Mouse (Mus musculus) CH12.LX (cell line): ENCODE measurements around the gene Gm2a. TPM values are rescaled to one million over a fixed set of nuclear protein-coding genes. Genes with fewer than 3 reads are reported as not detected.

ENCODE experiments used
- DNase-seq: peaks from one replicate; pipeline ENCODE4 v3.0.0-alpha.2; 2013; ENCODE audit errors: extremely low read depth
- H3K27ac ChIP-seq: 2 replicates; pipeline ENCODE4 v1.5.1; 2012; ENCODE audit warnings: low read depth, mild to moderate bottlenecking, control low read depth, moderate library complexity; ENCODE audit not compliant: insufficient read depth
- H3K27me3 ChIP-seq: replicated peaks from 2 replicates; pipeline ENCODE3; 2012; ENCODE audit warnings: inconsistent platforms
- H3K36me3 ChIP-seq, 2 experiments: replicated peaks in 1 of 2; 2 replicates each; pipeline versions ENCODE3 to v1.6.1; 2012; ENCODE audit warnings: inconsistent platforms in 1 of 2, low read length in 1 of 2, mild to moderate bottlenecking in 1 of 2, mixed read lengths in 1 of 2, moderate library complexity in 1 of 2; ENCODE audit not compliant: control insufficient read depth in 1 of 2, insufficient read depth in 1 of 2
- H3K4me1 ChIP-seq, 2 experiments: 2 replicates each; pipeline ENCODE4 v1.6.1; 2012; ENCODE audit warnings: inconsistent platforms in 1 of 2, moderate library complexity in 1 of 2; ENCODE audit not compliant: insufficient read depth in 2 of 2, control insufficient read depth in 1 of 2
- H3K4me2 ChIP-seq: 2 replicates; pipeline ENCODE4 v1.6.1; 2012; ENCODE audit warnings: low read depth, mild to moderate bottlenecking, control low read depth; ENCODE audit not compliant: poor library complexity, insufficient read depth, severe bottlenecking
- H3K4me3 ChIP-seq, 3 experiments: fragments of 150-350 bp in 1 of 3; sonication (generic) in 1 of 3; replicated peaks in 1 of 3; 2 replicates each; pipeline versions ENCODE3 to v1.5.1; 2011 to 2012; ENCODE audit warnings: low read depth in 2 of 3, low read length in 2 of 3, mild to moderate bottlenecking in 2 of 3, moderate library complexity in 2 of 3, control low read depth in 1 of 3, improper control_type of control experiment in 1 of 3, inconsistent platforms in 1 of 3, mixed read lengths in 1 of 3; ENCODE audit not compliant: poor library complexity in 1 of 3
- H3K79me2 ChIP-seq: replicated peaks from 2 replicates; pipeline ENCODE4 v1.6.1; 2012; ENCODE audit warnings: mild to moderate bottlenecking, moderate library complexity; ENCODE audit not compliant: control insufficient read depth, poor library complexity, insufficient read depth, severe bottlenecking; ENCODE audit errors: extremely low read depth
- H3K9ac ChIP-seq: 2 replicates; pipeline ENCODE4 v1.6.1; 2012; ENCODE audit warnings: low read depth, mild to moderate bottlenecking, control low read depth, moderate library complexity; ENCODE audit not compliant: insufficient read depth
- H3K9me3 ChIP-seq: replicated peaks from 2 replicates; pipeline ENCODE3; 2012; ENCODE audit warnings: low read length, inconsistent platforms, mixed read lengths
- BHLHE40 ChIP-seq: IDR thresholded peaks from 2 replicates; pipeline ENCODE4 v1.6.1; 2011; ENCODE audit warnings: mild to moderate bottlenecking, low read depth, low read length, improper control_type of control experiment
- CHD2 ChIP-seq: IDR thresholded peaks from 2 replicates; pipeline ENCODE4 v1.6.1; 2011; ENCODE audit warnings: low read length, improper control_type of control experiment
- IRF4 ChIP-seq: IDR thresholded peaks from 2 replicates; pipeline ENCODE4 v1.6.1; 2014; ENCODE audit warnings: low read depth, mild to moderate bottlenecking, inconsistent platforms, low read length, improper control_type of control experiment
- JUND ChIP-seq: conservative IDR thresholded peaks from 2 replicates; pipeline ENCODE4 v1.6.1; 2011; ENCODE audit warnings: low read depth, low read length, improper control_type of control experiment
- KAT2A ChIP-seq: IDR thresholded peaks from 2 replicates; pipeline ENCODE4 v1.6.1; 2012; ENCODE audit warnings: low read length, improper control_type of control experiment, inconsistent platforms; ENCODE audit not compliant: insufficient replicate concordance
- MXI1 ChIP-seq: IDR thresholded peaks from 2 replicates; pipeline ENCODE4 v1.6.1; 2011; ENCODE audit warnings: mild to moderate bottlenecking, low read depth, low read length, improper control_type of control experiment
- MYC ChIP-seq: IDR thresholded peaks from 2 replicates; pipeline ENCODE4 v1.6.1; 2011; ENCODE audit warnings: low read depth, mild to moderate bottlenecking, improper control_type of control experiment, low read length
- NELFE ChIP-seq: IDR thresholded peaks from 2 replicates; pipeline ENCODE4 v1.6.1; 2011; ENCODE audit warnings: low read depth, low read length, improper control_type of control experiment
- POLR2A ChIP-seq: IDR thresholded peaks from 2 replicates; pipeline ENCODE4 v1.6.1; 2011; ENCODE audit warnings: low read depth, mild to moderate bottlenecking, improper control_type of control experiment, low read length
- POLR2AphosphoS2 ChIP-seq: IDR thresholded peaks from 2 replicates; pipeline ENCODE4 v1.6.1; 2011; ENCODE audit warnings: low read depth, low read length, improper control_type of control experiment
- RAD21 ChIP-seq: IDR thresholded peaks from 2 replicates; pipeline ENCODE4 v1.6.1; 2011; ENCODE audit warnings: low read depth, mild to moderate bottlenecking, low read length, improper control_type of control experiment, moderate library complexity
- UBTF ChIP-seq: IDR thresholded peaks from 2 replicates; pipeline ENCODE4 v1.6.1; 2012; ENCODE audit warnings: low read depth, mild to moderate bottlenecking, inconsistent platforms, low read length, improper control_type of control experiment, moderate library complexity
- USF1 ChIP-seq: IDR thresholded peaks from 2 replicates; pipeline ENCODE4 v1.6.1; 2014; ENCODE audit warnings: low read depth, mild to moderate bottlenecking, inconsistent platforms, low read length, improper control_type of control experiment
- USF2 ChIP-seq: conservative IDR thresholded peaks from 2 replicates; pipeline ENCODE4 v1.6.1; 2011; ENCODE audit warnings: low read depth, low read length, improper control_type of control experiment
- ZMIZ1 ChIP-seq: IDR thresholded peaks from 2 replicates; pipeline ENCODE4 v1.6.1; 2012; ENCODE audit warnings: low read depth, mild to moderate bottlenecking, inconsistent platforms, low read length, improper control_type of control experiment
- ZNF384 ChIP-seq: IDR thresholded peaks from 2 replicates; pipeline ENCODE4 v1.6.1; 2012; ENCODE audit warnings: low read depth, low read length, improper control_type of control experiment, inconsistent platforms
- dilution Hi-C: fragments of 300-500 bp; cut with MboI; formaldehyde crosslinking; loops from 2 replicates; pipeline ENCODE4 v1.14.3; 2020; ENCODE audit warnings: low sequenced_read_pairs; ENCODE audit not compliant: extremely low pct_unique_long_range_greater_than_20kb, extremely low pct_ligation_motif_present
- in situ Hi-C: fragments of 300-500 bp; cut with MboI; formaldehyde crosslinking; loops from 3 replicates; pipeline ENCODE4 v1.14.3; 2019; ENCODE audit warnings: low sequenced_read_pairs, low pct_ligation_motif_present, low pct_unique_long_range_greater_than_20kb, mixed read lengths
- polyA plus RNA-seq: library from polyadenylated mRNA; unstranded; fragments of >175 nt; gene quantifications from 2 replicates; pipeline ENCODE4 v1.2.1, GENCODE M21; 2012; ENCODE audit warnings: low read depth; ENCODE audit not compliant: insufficient read length
- total RNA-seq, 2 experiments: library from RNA; depleted of rRNA; stranded (reverse); fragments of 300-350 nt in 1 of 2; fragments of >200 nt in 1 of 2; gene quantifications; 2 replicates each; pipeline ENCODE4 v1.2.3; 2012 to 2014

The Gm2a gene
- total and polyA plus RNA-seq, 3 experiments = 10.0 to 26.5 (median 25.6) TPM

DNA sequence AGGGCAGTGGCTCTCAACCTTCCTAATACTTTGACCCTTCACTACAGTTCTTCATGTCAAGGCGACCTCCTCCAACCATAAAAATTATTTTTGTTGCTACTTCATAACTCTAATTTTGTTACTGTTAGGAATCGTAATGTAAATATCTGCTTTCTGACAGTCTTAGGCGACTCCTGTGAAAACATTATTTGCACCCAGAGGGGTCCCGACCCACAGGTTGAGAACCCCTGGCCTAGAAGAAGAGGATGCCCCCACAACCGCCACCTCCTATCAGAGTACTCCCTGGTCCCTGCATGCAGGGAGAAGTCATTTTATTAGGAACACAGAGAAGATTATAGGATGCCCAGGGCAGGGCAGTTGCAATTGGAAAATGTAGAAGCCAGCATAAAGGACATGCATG lies 26.6 kb upstream of the Gm2a start:
- no peak for DNase-seq
- no peak overlapping the region for H3K4me2 ChIP-seq
- H3K9ac ChIP-seq = no peak overlapping the region
- no peaks in the 10 kb centered on the region for H3K79me2 ChIP-seq
- no peak overlapping the region for H3K4me3 ChIP-seq
- no peaks in the 10 kb centered on the region for H3K9me3 ChIP-seq
- no peaks in the 10 kb centered on the region for H3K27me3 ChIP-seq
- in situ Hi-C loops = no loop called here
- H3K27ac ChIP-seq = no peak overlapping the region
- dilution Hi-C loops = no loop called here
- peaks cover 7 to 31% of the 10 kb centered on the region in 2 experiments for H3K4me1 ChIP-seq
- H3K36me3 ChIP-seq = no peaks in the 10 kb centered on the region
- TF ChIP-seq BHLHE40 (no peak), NELFE (no peak), UBTF (no peak), KAT2A (no peak), MXI1 (no peak), POLR2A (no peak)

DNA sequence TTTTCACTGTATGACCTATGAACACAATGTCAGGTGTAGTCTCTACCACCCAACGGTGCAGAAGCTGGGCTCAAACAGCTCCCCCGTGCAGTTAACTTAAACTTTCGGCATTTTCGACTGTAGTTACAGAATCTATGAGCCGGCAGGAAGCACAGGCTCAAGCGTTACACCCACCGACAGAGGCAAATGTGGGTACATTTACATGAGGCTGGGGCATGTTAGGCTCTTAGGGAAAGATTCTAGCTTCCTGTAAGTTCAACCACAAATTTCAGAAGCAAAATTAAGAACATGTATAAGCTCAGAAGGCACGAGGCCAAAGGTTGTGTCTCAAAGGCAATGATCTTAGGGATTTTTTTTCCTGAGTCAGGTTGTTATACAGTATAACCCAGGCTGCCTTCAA lies 25.4 kb upstream of the Gm2a start:
- no peak overlapping the region for H3K4me2 ChIP-seq
- no peaks in the 10 kb centered on the region for H3K79me2 ChIP-seq
- peak; percentile 54 for DNase-seq
- no peak overlapping the region for H3K9ac ChIP-seq
- H3K9me3 ChIP-seq = no peaks in the 10 kb centered on the region
- H3K27ac ChIP-seq = no peak overlapping the region
- TF ChIP-seq MYC (peak; percentile 57; the same call in 1 of the 2 replicates), ZNF384 (no peak), MXI1 (no peak), BHLHE40 (0 out of 2 replicates have a peak, but pooled peaks have one; percentile 10), RAD21 (no peak), USF1 (no peak), POLR2AphosphoS2 (no peak)
- H3K4me1 ChIP-seq = peaks cover 13 to 42% of the 10 kb centered on the region in 2 experiments
- H3K36me3 ChIP-seq = no peaks in the 10 kb centered on the region
- in situ Hi-C loops (no loop called here), dilution Hi-C loops (no loop called here)
- H3K4me3 ChIP-seq = no peak overlapping the region
- no peaks in the 10 kb centered on the region for H3K27me3 ChIP-seq

- dilution Hi-C loops = no loop called here
- in situ Hi-C loops = no loop called here
- H3K9me3 ChIP-seq = no peaks in the 10 kb centered on the region
- H3K9ac ChIP-seq = no peak overlapping the region
- H3K27me3 ChIP-seq = no peaks in the 10 kb centered on the region
- H3K4me2 ChIP-seq = no peak overlapping the region
- H3K27ac ChIP-seq = no peak overlapping the region
- H3K79me2 ChIP-seq = no peaks in the 10 kb centered on the region
- no peak overlapping the region for H3K4me3 ChIP-seq
- H3K36me3 ChIP-seq = no peaks in the 10 kb centered on the region
- TF ChIP-seq IRF4 (no peak), UBTF (no peak), POLR2A (no peak), USF2 (no peak), ZNF384 (no peak), MXI1 (no peak), CHD2 (no peak), JUND (no peak), POLR2AphosphoS2 (no peak), ZMIZ1 (no peak)
- TF ChIP-seq, all 38 proteins: peak for 0
- no peak for DNase-seq
- H3K4me1 ChIP-seq = peaks cover 15 to 44% of the 10 kb centered on the region in 2 experiments
Observed at GRCm38 (mm10) chr11:55073191-55073590, 24.7 kb upstream of the Gm2a start.
